Mouse (Mus musculus) neural tube, embryonic 14.5 days (tissue): ENCODE data around the gene Ndufs7. TPM values are rescaled to one million over a fixed set of nuclear protein-coding genes. Genes with fewer than 3 reads are reported as not detected.

ENCODE experiments used
- ATAC-seq: fragments of 200-750 bp; cut with Nextera tagmentation; 2 replicates; pipeline ENCODE4 v1.8.0; 2017; ENCODE audit warnings: low read depth, mild to moderate bottlenecking, moderate TSS enrichment, moderate library complexity
- H3K27ac ChIP-seq: fragments of 300-500 bp; sonication (generic); 2 replicates; pipeline ENCODE4 v1.5.1; 2014; ENCODE audit warnings: low read depth, mild to moderate bottlenecking, control low read depth, low read length, moderate library complexity, mixed read lengths
- H3K27me3 ChIP-seq: fragments of 300-500 bp; sonication (generic); 2 replicates; pipeline ENCODE4 v1.6.1; 2014; ENCODE audit warnings: low read length; ENCODE audit not compliant: control insufficient read depth, insufficient read depth
- H3K36me3 ChIP-seq: fragments of 300-500 bp; sonication (generic); 2 replicates; pipeline ENCODE4 v1.6.1; 2014; ENCODE audit warnings: low read length, mixed read lengths; ENCODE audit not compliant: control insufficient read depth, insufficient read depth
- H3K4me1 ChIP-seq: fragments of 300-500 bp; sonication (generic); 2 replicates; pipeline ENCODE4 v1.6.1; 2014; ENCODE audit warnings: low read length; ENCODE audit not compliant: control insufficient read depth, insufficient read depth
- H3K4me2 ChIP-seq: fragments of 300-500 bp; sonication (generic); 2 replicates; pipeline ENCODE4 v1.6.1; 2014; ENCODE audit warnings: mild to moderate bottlenecking, low read depth, low read length, control low read depth
- H3K4me3 ChIP-seq: fragments of 300-500 bp; sonication (generic); 2 replicates; pipeline ENCODE4 v1.5.1; 2014; ENCODE audit warnings: low read depth, low read length, control low read depth, mixed read lengths
- H3K9ac ChIP-seq: fragments of 300-500 bp; sonication (generic); replicated peaks from 2 replicates; pipeline ENCODE4 v1.6.1; 2014; ENCODE audit warnings: low read depth, mild to moderate bottlenecking, control low read depth, low read length, mixed read lengths
- H3K9me3 ChIP-seq: fragments of 300-500 bp; sonication (generic); 2 replicates; pipeline ENCODE4 v1.6.1; 2016; ENCODE audit warnings: low read length; ENCODE audit not compliant: control insufficient read depth
- WGBS: fragments of 180-500 bp; shearing (Covaris S2); extraction: QIAGEN DNeasy Blood & Tissue Kit; methylation state at CpG from one replicate; pipeline ENCODE4 v1.1.7; 2014; 5-methylcytosine and 5-hydroxymethylcytosine counted together
- microRNA-seq: library from miRNA; unstranded; fragments of <30 nt; microRNA quantifications from one replicate; pipeline ENCODE4, GENCODE M21; 2016
- polyA plus RNA-seq: library from polyadenylated mRNA; unstranded; fragments of >200 nt; fragmentation: Nextera tagmentation; extraction: Ambion mirVana; gene quantifications from 2 replicates; pipeline ENCODE4 v1.2.1, GENCODE M21; 2014

Gene Ndufs7
- polyA plus RNA-seq, 1 experiment from 2014 or later = 366 TPM

- peak; percentile 81 for ATAC-seq
- peaks cover 48% of the 10 kb centered on the region for H3K4me1 ChIP-seq
- WGBS = 8% methylated on average over 11 of the region's 11 CpGs
- H3K27ac ChIP-seq = peak overlapping the region; percentile 99
- peaks cover 25% of the 10 kb centered on the region for H3K36me3 ChIP-seq
- peak overlapping the region; percentile 99 for H3K9ac ChIP-seq
- H3K4me3 ChIP-seq = peak overlapping the region; percentile 70
- peak overlapping the region; percentile 76 for H3K4me2 ChIP-seq
- no peaks in the 10 kb centered on the region for H3K9me3 ChIP-seq
- no peaks in the 10 kb centered on the region for H3K27me3 ChIP-seq
Observed at GRCm38 (mm10) chr10:80300672-80301181, 51.8 kb downstream of the Ndufs7 start.

- peak overlapping the region; percentile 99 for H3K9ac ChIP-seq
- H3K27ac ChIP-seq = peak overlapping the region; percentile 99
- H3K4me2 ChIP-seq = peak overlapping the region; percentile 76
- peaks cover 46% of the 10 kb centered on the region for H3K4me1 ChIP-seq
- peak overlapping the region; percentile 70 for H3K4me3 ChIP-seq
- peaks cover 32% of the 10 kb centered on the region for H3K36me3 ChIP-seq
- H3K27me3 ChIP-seq = no peaks in the 10 kb centered on the region
- WGBS = 57% methylated on average over 10 of the region's 10 CpGs
- ATAC-seq = no peak
- H3K9me3 ChIP-seq = no peaks in the 10 kb centered on the region
Observed at GRCm38 (mm10) chr10:80301256-80302081, 52.5 kb downstream of the Ndufs7 start.

- WGBS = 58% methylated on average over 5 of the region's 5 CpGs
- Histone ChIP-seq H3K27me3 (no peaks in the 10 kb centered on the region), H3K4me1 (peaks cover 40% of the 10 kb centered on the region), H3K27ac (peak overlapping the region; percentile 99), H3K9me3 (no peaks in the 10 kb centered on the region), H3K36me3 (peaks cover 38% of the 10 kb centered on the region), H3K4me2 (peak overlapping the region; percentile 76), H3K9ac (peak overlapping the region; percentile 99), H3K4me3 (peak overlapping the region; percentile 70)
- no peak for ATAC-seq
Observed at GRCm38 (mm10) chr10:80302082-80302355, 53.1 kb downstream of the Ndufs7 start.

- Histone ChIP-seq H3K36me3 (peaks cover 42% of the 10 kb centered on the region), H3K4me1 (peaks cover 37% of the 10 kb centered on the region), H3K9me3 (no peaks in the 10 kb centered on the region), H3K27ac (peak overlapping the region; percentile 99), H3K4me3 (peak overlapping the region; percentile 70), H3K9ac (peak overlapping the region; percentile 99), H3K27me3 (no peaks in the 10 kb centered on the region), H3K4me2 (peak overlapping the region; percentile 76)
- ATAC-seq = no peak
- 16% methylated on average over 9 of the region's 9 CpGs for WGBS
Observed at GRCm38 (mm10) chr10:80302471-80302881, 53.6 kb downstream of the Ndufs7 start.

GRCm38 (mm10) chr10:80304458-80304857, 55.5 kb downstream of the Ndufs7 start:
- no peak for ATAC-seq
- Histone ChIP-seq H3K4me3 (0 out of 2 replicates have a peak overlapping the region, but pooled peaks have one; percentile 7), H3K9me3 (no peaks in the 10 kb centered on the region), H3K27me3 (no peaks in the 10 kb centered on the region), H3K4me1 (peaks cover 25% of the 10 kb centered on the region), H3K9ac (peak overlapping the region; percentile 34; the same call in 1 of the 2 replicates), H3K4me2 (peak overlapping the region; percentile 29; the same call in 1 of the 2 replicates), H3K27ac (no peak overlapping the region), H3K36me3 (peaks cover 62% of the 10 kb centered on the region)
- 25% methylated on average over 12 of the region's 12 CpGs for WGBS

DNA sequence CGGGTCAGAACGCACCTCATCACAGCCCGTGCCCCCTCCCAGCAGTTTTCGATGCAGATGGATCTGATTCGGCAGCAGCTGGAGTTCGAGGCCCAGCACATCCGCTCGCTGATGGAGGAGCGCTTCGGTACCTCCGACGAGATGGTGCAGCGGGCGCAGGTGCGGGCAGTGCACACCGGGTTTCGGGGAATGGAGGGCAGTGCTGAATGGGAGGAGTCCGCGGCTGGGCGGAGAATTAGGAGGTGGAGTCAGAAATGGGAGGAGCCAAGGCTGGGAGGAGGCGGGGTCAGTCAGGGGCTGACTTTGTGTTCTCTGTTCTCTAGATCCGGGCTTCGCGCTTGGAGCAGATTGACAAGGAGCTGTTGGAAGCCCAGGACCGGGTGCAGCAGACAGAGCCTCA, 55.9 kb downstream of the Ndufs7 start:
- Histone ChIP-seq H3K4me1 (peaks cover 25% of the 10 kb centered on the region), H3K27ac (no peak overlapping the region), H3K4me2 (peak overlapping the region; percentile 29; the same call in 1 of the 2 replicates), H3K27me3 (no peaks in the 10 kb centered on the region), H3K36me3 (peaks cover 64% of the 10 kb centered on the region), H3K9ac (0 out of 2 replicates have a peak overlapping the region, but pooled peaks have one; percentile 34), H3K9me3 (no peaks in the 10 kb centered on the region), H3K4me3 (0 out of 2 replicates have a peak overlapping the region, but pooled peaks have one; percentile 7)
- WGBS = 16% methylated on average over 25 of the region's 25 CpGs
- ATAC-seq = no peak

Small RNA genes within 50 kb of the gene (microRNA-seq; reads per million reads assigned to microRNA genes)
- gene Mir6911 = not detected

Other genes starting within 250 kb of the Ndufs7 start
- gene Arhgap45, start 232.5 kb upstream of the Ndufs7 start, polyA plus RNA-seq = 0.83 and 1.8 TPM in 2 replicates
- 138 and 145 TPM in 2 replicates for gene Polr2e, start 209.3 kb upstream of the Ndufs7 start, polyA plus RNA-seq
- 512 and 546 TPM in 2 replicates for gene Gpx4, start 202.0 kb upstream of the Ndufs7 start, polyA plus RNA-seq
- 12.9 and 13.3 TPM in 2 replicates for gene Sbno2, start 143.6 kb upstream of the Ndufs7 start, polyA plus RNA-seq
- gene Stk11, start 133.3 kb upstream of the Ndufs7 start, polyA plus RNA-seq = 21.3 and 26.0 TPM in 2 replicates
- 472 and 519 TPM in 2 replicates for gene Atp5d, start 110.5 kb upstream of the Ndufs7 start, polyA plus RNA-seq
- 82.2 and 101 TPM in 2 replicates for gene Cbarp, start 108.3 kb upstream of the Ndufs7 start, polyA plus RNA-seq
- gene Midn, start 100.8 kb upstream of the Ndufs7 start, polyA plus RNA-seq = 38.8 and 39.8 TPM in 2 replicates
- gene Cirbp, start 83.1 kb upstream of the Ndufs7 start, polyA plus RNA-seq = 249 and 286 TPM in 2 replicates
- gene 1600002K03Rik, start 76.2 kb upstream of the Ndufs7 start, polyA plus RNA-seq = 6.4 and 7.8 TPM in 2 replicates
- 24.0 and 25.9 TPM in 2 replicates for gene Efna2, start 69.6 kb upstream of the Ndufs7 start, polyA plus RNA-seq
- gene Mum1, start 22.7 kb upstream of the Ndufs7 start, polyA plus RNA-seq = 35.0 and 37.4 TPM in 2 replicates
- 18.6 and 25.8 TPM in 2 replicates for gene Gamt, start 11.9 kb downstream of the Ndufs7 start, polyA plus RNA-seq
- 37.5 and 39.8 TPM in 2 replicates for gene Dazap1, start 12.4 kb downstream of the Ndufs7 start, polyA plus RNA-seq
- gene Rps15, start 43.3 kb downstream of the Ndufs7 start, polyA plus RNA-seq = 537 and 599 TPM in 2 replicates
- 169 and 231 TPM in 2 replicates for gene Apc2, start 46.9 kb downstream of the Ndufs7 start, polyA plus RNA-seq
- 21.3 and 23.8 TPM in 2 replicates for gene 2310011J03Rik, start 71.4 kb downstream of the Ndufs7 start, polyA plus RNA-seq
- gene Pcsk4, start 80.4 kb downstream of the Ndufs7 start, polyA plus RNA-seq = 4.9 and 5.1 TPM in 2 replicates
- gene Reep6, start 80.8 kb downstream of the Ndufs7 start, polyA plus RNA-seq = 3.9 and 5.4 TPM in 2 replicates
- gene Adamtsl5, start 99.3 kb downstream of the Ndufs7 start, polyA plus RNA-seq = 0.09 and 2.5 TPM in 2 replicates
- gene Plk5, start 107.3 kb downstream of the Ndufs7 start, polyA plus RNA-seq = 2.4 and 3.4 TPM in 2 replicates
- gene Mex3d, start 138.5 kb downstream of the Ndufs7 start, polyA plus RNA-seq = 11.5 and 12.2 TPM in 2 replicates
- gene Mbd3, start 150.4 kb downstream of the Ndufs7 start, polyA plus RNA-seq = 162 and 166 TPM in 2 replicates
- 674 and 791 TPM in 2 replicates for gene Uqcr11, start 157.7 kb downstream of the Ndufs7 start, polyA plus RNA-seq
- gene Tcf3, start 184.5 kb downstream of the Ndufs7 start, polyA plus RNA-seq = 30.4 and 42.1 TPM in 2 replicates
- gene Onecut3, start 245.7 kb downstream of the Ndufs7 start, polyA plus RNA-seq = 1.4 and 1.5 TPM in 2 replicates